Mouse (Mus musculus) megakaryocyte, embryonic 14.5 days (primary cell): ENCODE measurements around the gene H2-Ob. TPM values are rescaled to one million over a fixed set of nuclear protein-coding genes. Genes with fewer than 3 reads are reported as not detected.

Experiments used
- H3K27me3 ChIP-seq: replicated peaks from 2 replicates; pipeline ENCODE3; 2012; ENCODE audit warnings: inconsistent platforms
- H3K36me3 ChIP-seq: replicated peaks from 2 replicates; pipeline ENCODE3; 2012; ENCODE audit warnings: low read length, inconsistent platforms, mixed read lengths
- H3K4me1 ChIP-seq: 2 replicates; pipeline ENCODE4 v1.6.1; 2012; ENCODE audit warnings: inconsistent platforms
- H3K4me3 ChIP-seq: replicated peaks from 2 replicates; pipeline ENCODE3; 2012; ENCODE audit warnings: moderate library complexity, mild to moderate bottlenecking, inconsistent platforms
- H3K9me3 ChIP-seq: 2 replicates; pipeline ENCODE4 v1.6.1; 2012; ENCODE audit warnings: inconsistent platforms
- FLI1 ChIP-seq: IDR thresholded peaks from 2 replicates; pipeline ENCODE4 v1.6.1; 2012; ENCODE audit warnings: low read length, inconsistent platforms, mixed read lengths
- GATA1 ChIP-seq: IDR thresholded peaks from 3 replicates; pipeline ENCODE4 v1.6.1; 2012; ENCODE audit warnings: mixed read lengths, low read length, inconsistent platforms, borderline replicate concordance
- polyA plus RNA-seq: library from polyadenylated mRNA; stranded (reverse); fragments of >175 nt; gene quantifications from 2 replicates; pipeline ENCODE4 v1.2.3, GENCODE M21; 2012; ENCODE audit warnings: low replicate concordance; ENCODE audit not compliant: insufficient read depth

Gene H2-Ob
- polyA plus RNA-seq, 1 experiment, result 0.76 TPM

GRCm38 (mm10) chr17:34237741-34238140 lies 962 bp upstream of the H2-Ob start:
- H3K36me3 ChIP-seq, result peaks cover 9% of the 10 kb centered on the region
- peaks cover 15% of the 10 kb centered on the region for H3K9me3 ChIP-seq
- H3K4me1 ChIP-seq, result peaks cover 47% of the 10 kb centered on the region
- TF ChIP-seq FLI1 (no peak), GATA1 (no peak)
- no peak overlapping the region for H3K4me3 ChIP-seq
- no peaks in the 10 kb centered on the region for H3K27me3 ChIP-seq

GRCm38 (mm10) chr17:34239601-34240041 lies 918 bp downstream of the H2-Ob start:
- Histone ChIP-seq H3K4me1 (peaks cover 63% of the 10 kb centered on the region), H3K36me3 (peaks cover 9% of the 10 kb centered on the region), H3K27me3 (no peaks in the 10 kb centered on the region), H3K9me3 (peaks cover 15% of the 10 kb centered on the region), H3K4me3 (peak overlapping the region; percentile 85)
- TF ChIP-seq FLI1 (no peak), GATA1 (no peak)

GRCm38 (mm10) chr17:34240366-34240765 lies 1.7 kb downstream of the H2-Ob start:
- peak overlapping the region; percentile 85 for H3K4me3 ChIP-seq
- no peaks in the 10 kb centered on the region for H3K27me3 ChIP-seq
- H3K36me3 ChIP-seq, result peaks cover 9% of the 10 kb centered on the region
- peaks cover 60% of the 10 kb centered on the region for H3K4me1 ChIP-seq
- H3K9me3 ChIP-seq, result peaks cover 15% of the 10 kb centered on the region
- TF ChIP-seq GATA1, result no peak
- TF ChIP-seq FLI1, result no peak

- TF ChIP-seq FLI1 (no peak), GATA1 (no peak)
- no peaks in the 10 kb centered on the region for H3K27me3 ChIP-seq
- peaks cover 15% of the 10 kb centered on the region for H3K9me3 ChIP-seq
- peaks cover 9% of the 10 kb centered on the region for H3K36me3 ChIP-seq
- peaks cover 60% of the 10 kb centered on the region for H3K4me1 ChIP-seq
- no peak overlapping the region for H3K4me3 ChIP-seq
Observed at GRCm38 (mm10) chr17:34240916-34241315, 2.2 kb downstream of the H2-Ob start.

- Histone ChIP-seq H3K27me3 (peaks cover 1% of the 10 kb centered on the region), H3K4me1 (peaks cover 43% of the 10 kb centered on the region), H3K9me3 (peaks cover 15% of the 10 kb centered on the region), H3K4me3 (no peak overlapping the region), H3K36me3 (peaks cover 9% of the 10 kb centered on the region)
- no peak for TF ChIP-seq GATA1
- TF ChIP-seq FLI1, result no peak
Observed at GRCm38 (mm10) chr17:34244656-34245055, 6.0 kb downstream of the H2-Ob start.

- no peak for TF ChIP-seq GATA1
- TF ChIP-seq FLI1, result no peak
- Histone ChIP-seq H3K27me3 (peaks cover 7% of the 10 kb centered on the region), H3K4me1 (peaks cover 29% of the 10 kb centered on the region), H3K36me3 (peaks cover 3% of the 10 kb centered on the region), H3K9me3 (peaks cover 4% of the 10 kb centered on the region), H3K4me3 (no peak overlapping the region)
Observed at GRCm38 (mm10) chr17:34247047-34247446, 8.3 kb downstream of the H2-Ob start.

- Histone ChIP-seq H3K9me3 (no peaks in the 10 kb centered on the region), H3K4me1 (peaks cover 13% of the 10 kb centered on the region), H3K27me3 (peaks cover 9% of the 10 kb centered on the region), H3K4me3 (no peak overlapping the region), H3K36me3 (no peaks in the 10 kb centered on the region)
- TF ChIP-seq FLI1 (no peak), GATA1 (no peak)
Observed at GRCm38 (mm10) chr17:34248764-34249163, 10.1 kb downstream of the H2-Ob start.

GRCm38 (mm10) chr17:34249361-34249760 lies 10.7 kb downstream of the H2-Ob start:
- Histone ChIP-seq H3K4me3 (no peak overlapping the region), H3K27me3 (peaks cover 13% of the 10 kb centered on the region), H3K36me3 (no peaks in the 10 kb centered on the region), H3K4me1 (peaks cover 7% of the 10 kb centered on the region), H3K9me3 (no peaks in the 10 kb centered on the region)
- TF ChIP-seq GATA1 (no peak), FLI1 (no peak)

- H3K4me3 ChIP-seq, result no peak overlapping the region
- TF ChIP-seq GATA1, result no peak
- no peak for TF ChIP-seq FLI1
- peaks cover 13% of the 10 kb centered on the region for H3K27me3 ChIP-seq
- H3K36me3 ChIP-seq, result no peaks in the 10 kb centered on the region
- 0 out of 2 replicates have a peak, but pooled peaks cover 3% of the 10 kb centered on the region for H3K4me1 ChIP-seq
- no peaks in the 10 kb centered on the region for H3K9me3 ChIP-seq
Observed at GRCm38 (mm10) chr17:34249878-34250277, 11.2 kb downstream of the H2-Ob start.

- Histone ChIP-seq H3K4me1 (0 out of 2 replicates have a peak, but pooled peaks cover 3% of the 10 kb centered on the region), H3K36me3 (no peaks in the 10 kb centered on the region), H3K4me3 (no peak overlapping the region), H3K27me3 (peaks cover 16% of the 10 kb centered on the region), H3K9me3 (no peaks in the 10 kb centered on the region)
- TF ChIP-seq GATA1, result no peak
- no peak for TF ChIP-seq FLI1
Observed at GRCm38 (mm10) chr17:34251666-34252065, 13.0 kb downstream of the H2-Ob start.

- no peak overlapping the region for H3K4me3 ChIP-seq
- H3K36me3 ChIP-seq, result no peaks in the 10 kb centered on the region
- no peaks in the 10 kb centered on the region for H3K9me3 ChIP-seq
- no peaks in the 10 kb centered on the region for H3K4me1 ChIP-seq
- H3K27me3 ChIP-seq, result peaks cover 47% of the 10 kb centered on the region
- no peak for TF ChIP-seq FLI1
- TF ChIP-seq GATA1, result no peak
Observed at GRCm38 (mm10) chr17:34256501-34256900, 17.8 kb downstream of the H2-Ob start.
